Mouse (Mus musculus): Measurements from ENCODE around the gene Tgtp1.
"Not testable (repeated sequence)": the region's sequence is repeated elsewhere in the genome, so short reads cannot be mapped to it uniquely, and the experiment has no call there.

The Tgtp1 gene

GRCm38 (mm10) chr11:48994018-48994417, at the start of gene Tgtp1:
Tgtp1 (minus strand) TSS chr11:48994172.
- DNase-seq (ENCODE audit: low read depth, low spot score): not testable (repeated sequence)

- not testable (repeated sequence) for DNase-seq (ENCODE audit: low read depth, low spot score)
These were observed 18.1 kb upstream of the Tgtp1 start for GRCm38 (mm10) chr11:49012074-49012473.

GRCm38 (mm10) chr11:49006785-49007184, 12.8 kb upstream of the Tgtp1 start:
- DNase-seq (ENCODE audit: low read depth, low spot score): not testable (repeated sequence)

- DNase-seq (ENCODE audit: low read depth, low spot score): not testable (repeated sequence)
These were observed 12.3 kb upstream of the Tgtp1 start for GRCm38 (mm10) chr11:49006317-49006716.

GRCm38 (mm10) chr11:49000411-49000810, 6.4 kb upstream of the Tgtp1 start:
- DNase-seq (ENCODE audit: low read depth, low spot score): not testable (repeated sequence)

GRCm38 (mm10) chr11:48993296-48993695, 676 bp downstream of the Tgtp1 start:
- not testable (repeated sequence) for DNase-seq (ENCODE audit: low read depth, low spot score)

- not testable (repeated sequence) for DNase-seq (ENCODE audit: low read depth, low spot score)
These were observed 2.0 kb downstream of the Tgtp1 start, which contains the start of gene Gm12185 for GRCm38 (mm10) chr11:48991740-48992520. Gm12185 (minus strand) TSS chr11:48992226.

GRCm38 (mm10) chr11:48989981-48990380, 4.0 kb downstream of the Tgtp1 start:
- DNase-seq (ENCODE audit: low read depth, low spot score): not testable (repeated sequence)

- DNase-seq (ENCODE audit: low read depth, low spot score): not testable (repeated sequence)
These were observed 5.8 kb downstream of the Tgtp1 start for GRCm38 (mm10) chr11:48988219-48988618.

- DNase-seq (ENCODE audit: low read depth, low spot score): not testable (repeated sequence)
These were observed 11.1 kb downstream of the Tgtp1 start for GRCm38 (mm10) chr11:48982848-48983247.

- DNase-seq (ENCODE audit: low read depth, low spot score): not testable (repeated sequence)
These were observed 13.9 kb downstream of the Tgtp1 start for GRCm38 (mm10) chr11:48980052-48980451.

- DNase-seq (ENCODE audit: low read depth, low spot score): not testable (repeated sequence)
These were observed 14.7 kb downstream of the Tgtp1 start, which contains the start of gene 9930111J21Rik1 for GRCm38 (mm10) chr11:48979251-48979650. 9930111J21Rik1 (minus strand) TSS chr11:48979398.

GRCm38 (mm10) chr11:48978240-48978939, 15.6 kb downstream of the Tgtp1 start, which contains the start of gene Olfr56:
Olfr56 (plus strand) TSS chr11:48978889.
- DNase-seq (ENCODE audit: low read depth, low spot score): not testable (repeated sequence)

GRCm38 (mm10) chr11:48974686-48975085, 19.3 kb downstream of the Tgtp1 start:
- not testable (repeated sequence) for DNase-seq (ENCODE audit: low read depth, low spot score)

- not testable (repeated sequence) for DNase-seq (ENCODE audit: low read depth, low spot score)
These were observed 47.9 kb downstream of the Tgtp1 start, which contains the start of gene Psme2b for GRCm38 (mm10) chr11:48946090-48946489. Psme2b (minus strand) TSS chr11:48946190.

GRCm38 (mm10) chr11:48939286-48939685, 54.7 kb downstream of the Tgtp1 start:
- not testable (repeated sequence) for DNase-seq (ENCODE audit: low read depth, low spot score)

All from retina, adult 2 months (tissue).